Comparison of ENCODE assay signal across 22 mouse cellular contexts in genomic region chr16:67609116-67609515, GRCm38 (mm10). TPM values are rescaled to one million over a fixed set of nuclear protein-coding genes. Genes with fewer than 3 reads are reported as not detected.
DNase-seq lines count a peak whose midpoint lies in the region; ATAC-seq and TF ChIP-seq lines count a peak whose summit lies in the region.
"Had no signal": no experiment of that assay in that cellular context is flagged by ENCODE, and none has a peak within 500 bp of the region (broad histone marks: within the 10 kb centered on the region; RNA-seq: fewer than 3 reads in every experiment).

No protein-coding gene starts in this region.

- no peak overlapping the region for H3K4me3 ChIP-seq in left cerebral cortex, adult 2 months
- H3K4me3 ChIP-seq: embryonic facial prominence, embryonic 15.5 days; erythroblast, embryonic 14.5 days; forebrain, embryonic 10.5 days; heart, embryonic 10.5 days; hindbrain, embryonic 12.5 days had no signal

- intact Hi-C loops in left cerebral cortex, adult 2 months (cut with DNase I), result no loop called here

- no peak for DNase-seq in cerebellum, postnatal 4 days (ENCODE audit: low spot score in 2 of 2)
- DNase-seq in left cerebral cortex, adult 2 months (ENCODE audit: extremely low spot score in 1 of 2, low spot score in 2 of 2), result no peak
- DNase-seq in left cerebral cortex, adult 8-10 months (ENCODE audit: low spot score in 2 of 2), result no peak
- DNase-seq in retina, adult 2 months (ENCODE audit: low read depth, low spot score), result peak; percentile 69
- DNase-seq in retina, embryonic 14.5 days (ENCODE audit: low spot score), result no peak
- DNase-seq in spleen, postnatal 4 days (ENCODE audit: low spot score in 2 of 2), result no peak
- DNase-seq: adrenal gland, postnatal 10 days; embryo, embryonic 11 days; gastrocnemius, postnatal 36 days; heart, adult 11 months; heart, postnatal 10 days; heart, postnatal 4 days had no signal

- 0 out of 2 replicates have a peak, but pooled peaks have one; percentile 7 for ATAC-seq in cerebellum, adult (ENCODE audit: insufficient number of reproducible peaks, low FRiP score, low TSS enrichment)
- ATAC-seq: forebrain, embryonic 14.5 days; hindbrain, embryonic 16.5 days; inflammation-experienced regulatory T-cells, adult 6 months had no signal

- no peak for TF ChIP-seq CTCF in left cerebral cortex, adult 2 months (IDR thresholded peaks at IDR 0.05)

- peak overlapping the region; percentile 91 for H3K27ac ChIP-seq in left cerebral cortex, adult 2 months
- H3K27ac ChIP-seq: embryonic facial prominence, embryonic 15.5 days; forebrain, embryonic 10.5 days; heart, embryonic 10.5 days; hindbrain, embryonic 12.5 days had no signal

RNA-seq across cellular contexts. Expression of gene Cadm2, which starts 11.6 kb away (rescaled TPM):
- 100 to 1,000 TPM; 230 to 245 TPM for total RNA-seq in left cerebral cortex, adult 2 months (2021)
- 100 to 1,000 TPM; 191 to 234 (median 200) TPM for total RNA-seq in left cerebral cortex, adult 8-10 months (2022)
- total RNA-seq: MEL had no signal
